Mouse (Mus musculus): ENCODE measurements around the gene Rasl12.

Gene Rasl12

DNA sequence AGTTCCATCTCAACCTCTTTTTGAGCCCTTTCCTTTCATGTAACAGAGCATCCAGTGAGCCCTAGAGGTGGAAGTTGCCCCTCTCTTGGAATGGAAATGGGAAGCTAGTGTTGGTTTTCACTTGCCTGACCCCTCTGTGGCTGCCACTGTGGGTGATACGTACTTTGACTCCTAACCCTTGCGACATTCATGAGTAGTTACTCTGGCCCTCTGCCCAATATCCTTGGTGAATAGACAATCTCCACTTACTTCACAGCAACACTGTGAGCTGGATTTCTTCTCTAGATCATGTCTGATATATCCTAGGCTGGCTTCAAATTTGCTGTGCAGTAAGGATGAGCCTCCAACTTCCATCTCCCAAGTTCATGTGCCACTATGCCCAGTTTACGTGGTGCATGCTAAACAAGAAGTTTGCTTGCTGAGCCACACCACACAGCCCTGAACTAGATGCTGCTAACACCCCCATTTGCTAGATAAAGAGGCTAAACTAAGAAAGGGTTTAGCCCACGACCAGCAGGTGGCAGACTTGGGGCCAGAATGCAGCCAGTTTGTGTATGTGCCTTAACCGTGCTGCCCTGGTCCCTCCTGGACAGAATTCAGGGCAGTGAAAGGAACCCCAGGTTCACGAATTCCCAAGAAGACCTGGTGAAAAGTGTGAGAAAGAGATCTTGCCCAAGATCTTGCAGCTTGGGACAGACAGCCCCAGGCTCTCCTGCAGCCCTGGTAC lies 5.5 kb upstream of the Rasl12 start:
- DNase-seq (ENCODE audit: low read depth, low spot score) = peak; percentile 78

DNA sequence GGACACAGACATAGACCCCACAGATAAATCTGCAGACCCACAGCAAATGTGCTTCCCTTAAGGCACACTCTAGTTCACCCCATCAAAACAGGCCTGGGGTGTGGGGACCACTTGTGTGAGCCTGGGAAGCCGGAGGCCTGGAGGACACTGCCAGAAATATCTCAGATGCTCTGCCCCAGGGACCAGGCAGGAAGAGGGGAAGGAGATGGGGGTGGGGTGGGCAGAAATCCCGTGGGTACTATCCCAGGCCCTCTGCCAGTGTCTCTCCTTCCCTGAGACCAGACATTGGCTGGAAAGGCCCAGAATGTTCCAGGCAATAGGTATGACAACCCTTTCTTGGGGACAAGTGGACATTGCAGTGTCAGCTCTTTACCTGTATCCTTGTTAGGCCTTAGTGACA lies 4.7 kb upstream of the Rasl12 start:
- no peak for DNase-seq (ENCODE audit: low read depth, low spot score)

- DNase-seq (ENCODE audit: low read depth, low spot score) = no peak
These were observed 3.9 kb upstream of the Rasl12 start for GRCm38 (mm10) chr9:65394360-65394759.

DNA sequence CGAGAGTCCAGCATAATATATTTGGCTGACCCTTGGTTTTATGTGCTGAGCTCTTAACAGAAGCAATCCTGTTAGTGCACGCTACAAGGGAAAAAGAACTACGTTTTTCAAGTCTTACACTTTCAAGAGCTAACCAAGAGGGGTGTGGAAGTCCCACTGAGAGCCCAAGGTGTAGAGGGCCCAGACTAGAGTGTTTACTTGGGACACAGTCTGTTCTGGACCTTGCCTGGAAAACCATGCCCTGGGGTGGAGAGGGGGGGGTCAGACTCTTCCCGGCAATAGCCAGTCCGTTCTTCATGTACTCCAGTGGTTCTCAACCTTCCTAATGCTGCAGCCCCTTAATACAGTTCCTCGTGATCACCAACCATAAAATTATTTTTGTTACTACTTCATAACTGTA lies 1.6 kb downstream of the Rasl12 start:
- no peak for DNase-seq (ENCODE audit: low read depth, low spot score)

DNA sequence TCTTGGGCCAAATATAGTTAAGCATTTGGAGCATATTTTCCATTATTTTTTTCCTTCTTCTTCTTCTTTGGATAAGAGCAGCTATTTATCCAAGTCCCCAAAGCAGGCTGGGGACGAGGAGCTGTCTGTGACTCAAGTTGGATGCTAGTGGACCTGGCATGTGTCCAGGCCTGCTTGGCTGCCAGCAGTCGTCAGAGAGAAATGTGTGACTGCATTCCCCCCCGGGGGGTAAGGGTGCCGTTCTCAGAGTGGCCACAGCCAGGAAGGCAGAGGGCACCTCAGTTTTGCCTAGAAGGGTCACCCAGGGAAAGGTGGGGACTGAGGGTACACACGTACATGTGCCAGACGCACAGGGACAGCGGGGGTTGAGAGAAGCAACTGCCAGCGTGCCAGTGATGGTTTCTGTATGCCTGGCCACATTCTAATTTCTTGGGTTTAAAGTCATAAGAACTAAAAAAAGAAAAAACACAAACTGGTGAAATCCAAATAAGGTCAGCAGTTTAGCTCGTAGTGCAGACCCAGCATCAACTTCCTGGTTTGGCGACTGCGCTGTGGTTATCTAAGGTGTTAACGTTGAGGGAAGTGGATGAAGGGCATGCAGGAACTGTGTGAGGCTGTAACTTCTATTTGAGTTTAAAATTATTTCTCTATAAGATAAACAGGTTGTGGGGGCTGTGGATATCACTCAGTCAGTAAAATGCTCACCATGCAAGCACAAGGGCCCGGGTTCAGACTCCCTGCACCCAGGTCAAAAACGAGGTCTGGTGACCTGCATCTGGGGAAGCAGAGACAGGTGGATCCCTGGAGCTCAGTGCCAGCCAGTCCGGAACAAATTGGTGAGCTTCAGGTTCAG lies 6.3 kb downstream of the Rasl12 start:
- peak; percentile 60 for DNase-seq (ENCODE audit: low read depth, low spot score)

DNA sequence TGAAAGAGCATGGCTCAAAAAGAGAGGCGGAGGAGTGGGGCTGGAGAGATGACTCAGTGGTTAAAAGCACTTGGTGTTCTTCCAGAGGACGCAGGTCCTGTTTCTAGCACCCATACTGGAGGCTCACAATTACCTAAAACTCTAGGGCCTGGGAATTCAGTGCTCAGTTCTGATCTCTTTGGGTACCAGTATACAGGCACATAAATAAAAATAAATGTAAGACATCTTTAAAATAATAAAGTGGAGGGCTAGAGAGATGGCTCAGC lies 6.8 kb downstream of the Rasl12 start:
- DNase-seq (ENCODE audit: low read depth, low spot score) = peak; percentile 35

GRCm38 (mm10) chr9:65407327-65407726 lies 9.0 kb downstream of the Rasl12 start:
- no peak for DNase-seq (ENCODE audit: low read depth, low spot score)

- no peak for DNase-seq (ENCODE audit: low read depth, low spot score)
These were observed 9.6 kb downstream of the Rasl12 start for GRCm38 (mm10) chr9:65407861-65408260.

DNA sequence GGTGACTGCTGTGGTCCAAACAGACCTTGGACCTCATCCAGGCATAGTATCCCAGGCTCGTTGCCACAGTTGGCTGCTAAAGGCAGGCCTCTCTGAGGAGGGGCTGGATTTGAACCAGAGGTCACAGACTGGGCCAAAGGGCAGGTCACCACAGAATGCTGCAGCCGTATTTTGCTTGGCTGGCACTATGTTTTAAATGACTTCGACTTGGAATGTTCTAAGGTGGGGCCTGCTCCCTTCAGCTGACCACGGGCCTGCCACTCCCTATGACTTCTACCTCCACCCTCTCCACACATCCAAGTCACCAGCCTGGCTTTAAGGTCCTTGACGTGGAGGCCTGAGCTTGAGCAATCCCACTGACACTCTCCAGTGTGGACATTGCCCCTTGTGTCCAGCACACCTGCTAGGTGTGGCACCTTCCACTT lies 10.6 kb downstream of the Rasl12 start:
- DNase-seq (ENCODE audit: low read depth, low spot score) = peak; percentile 44

DNA sequence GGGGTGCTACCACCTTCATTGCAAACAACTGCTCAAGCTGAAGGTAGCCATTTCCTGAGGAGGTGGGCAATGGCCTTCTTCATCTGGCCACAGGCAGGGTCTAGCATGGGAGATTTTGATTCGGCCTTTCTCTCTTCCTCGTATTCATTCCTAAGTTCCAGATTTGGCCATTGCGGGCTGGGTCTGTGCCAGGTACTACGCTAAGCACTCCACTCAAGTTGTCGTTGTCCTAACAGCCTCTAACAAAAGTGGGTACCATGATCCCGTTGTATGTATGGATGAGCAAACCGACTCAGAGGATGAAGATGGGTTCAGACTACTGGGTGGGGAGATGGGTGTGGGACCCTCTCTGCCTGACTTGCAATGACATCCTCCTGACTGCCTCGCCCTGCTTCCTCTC lies 12.1 kb downstream of the Rasl12 start:
- DNase-seq (ENCODE audit: low read depth, low spot score) = no peak

DNA sequence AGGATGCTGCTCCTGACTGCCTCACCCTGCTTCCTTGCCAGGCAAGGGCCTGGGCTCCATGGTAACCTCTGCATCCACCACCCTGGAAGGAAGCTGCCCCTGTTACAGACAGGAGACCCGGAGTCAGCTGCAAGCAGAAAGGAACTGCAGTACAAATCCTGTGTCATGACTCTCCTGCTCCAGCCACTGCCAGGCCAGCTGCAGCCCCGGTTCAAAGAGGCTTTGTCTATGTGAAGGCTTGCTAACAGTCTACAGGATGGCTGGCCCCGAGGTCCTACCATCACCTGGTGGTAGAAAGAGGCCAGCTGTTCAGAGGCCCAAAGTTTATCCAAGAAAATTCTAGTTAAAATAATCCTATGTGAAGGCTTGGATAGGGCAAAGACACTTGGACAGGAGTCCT lies 13.0 kb downstream of the Rasl12 start:
- no peak for DNase-seq (ENCODE audit: low read depth, low spot score)

DNA sequence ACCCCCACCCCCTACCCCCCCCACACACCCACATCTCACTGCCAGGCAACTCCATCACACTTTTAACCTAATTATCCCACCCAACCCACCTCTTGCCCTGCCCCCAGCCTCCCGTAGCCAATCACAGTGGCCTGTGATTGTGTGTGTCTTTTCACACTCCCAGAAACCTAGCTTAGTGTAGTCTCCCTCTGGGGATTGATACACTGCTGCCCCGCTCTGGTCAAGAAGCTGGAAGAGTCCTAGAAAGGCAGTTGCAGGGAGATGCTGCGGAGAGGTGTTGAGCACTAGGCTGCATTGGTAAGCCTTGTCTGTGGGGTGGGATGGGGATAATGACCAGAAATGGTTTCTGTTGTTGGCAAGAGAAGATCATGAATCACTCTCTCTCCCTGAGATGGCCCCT lies 19.4 kb downstream of the Rasl12 start:
- no peak for DNase-seq (ENCODE audit: low read depth, low spot score)

DNA sequence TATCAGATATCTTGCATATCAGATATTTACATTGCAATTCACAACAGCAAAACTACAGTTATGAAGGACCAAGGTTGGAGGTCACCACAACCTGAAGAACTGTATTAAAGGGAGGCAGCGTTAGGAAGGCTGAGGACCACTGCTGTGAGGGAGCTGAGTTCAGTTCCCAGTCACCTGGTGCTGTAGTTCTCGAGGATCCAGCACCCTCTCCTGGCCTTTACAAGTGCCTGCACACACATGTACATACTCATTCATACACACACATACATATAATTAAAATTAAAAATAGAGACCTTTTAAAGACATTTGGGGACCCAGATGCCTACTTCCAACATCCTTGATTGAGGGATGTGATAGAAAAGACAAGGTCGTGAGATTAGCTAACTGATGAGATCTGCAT lies 21.3 kb downstream of the Rasl12 start:
- DNase-seq (ENCODE audit: low read depth, low spot score) = no peak

GRCm38 (mm10) chr9:65422760-65423501 lies 24.6 kb downstream of the Rasl12 start, which contains the start of gene Slc51b:
TSS of gene Slc51b (minus strand) at chr9:65422955.
- DNase-seq (ENCODE audit: low read depth, low spot score) = no peak

- no peak for DNase-seq (ENCODE audit: low read depth, low spot score)
These were observed 26.1 kb downstream of the Rasl12 start for GRCm38 (mm10) chr9:65424393-65424792.

GRCm38 (mm10) chr9:65427511-65427910 lies 29.2 kb downstream of the Rasl12 start:
- DNase-seq (ENCODE audit: low read depth, low spot score) = no peak

GRCm38 (mm10) chr9:65428003-65428402 lies 29.7 kb downstream of the Rasl12 start:
- no peak for DNase-seq (ENCODE audit: low read depth, low spot score)

DNA sequence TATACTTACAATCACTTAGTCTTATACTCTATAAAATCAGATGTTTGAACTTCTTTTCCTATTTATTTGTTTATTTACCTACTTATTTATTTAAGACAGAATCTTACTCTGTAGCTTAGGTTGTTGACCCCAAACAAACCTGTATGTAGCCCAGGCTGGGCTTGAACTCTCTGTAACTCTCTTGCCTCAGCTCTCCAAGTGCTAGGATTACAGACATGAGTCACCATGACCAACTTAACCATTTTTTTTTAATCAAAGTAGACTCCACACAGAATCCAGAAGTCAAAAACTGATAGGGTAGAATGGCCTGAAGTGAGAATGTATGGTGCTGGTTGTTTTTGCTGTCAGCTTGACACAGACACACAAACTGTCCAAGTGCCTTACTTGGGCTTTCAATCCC lies 32.1 kb downstream of the Rasl12 start:
- DNase-seq (ENCODE audit: low read depth, low spot score) = peak; percentile 55

DNA sequence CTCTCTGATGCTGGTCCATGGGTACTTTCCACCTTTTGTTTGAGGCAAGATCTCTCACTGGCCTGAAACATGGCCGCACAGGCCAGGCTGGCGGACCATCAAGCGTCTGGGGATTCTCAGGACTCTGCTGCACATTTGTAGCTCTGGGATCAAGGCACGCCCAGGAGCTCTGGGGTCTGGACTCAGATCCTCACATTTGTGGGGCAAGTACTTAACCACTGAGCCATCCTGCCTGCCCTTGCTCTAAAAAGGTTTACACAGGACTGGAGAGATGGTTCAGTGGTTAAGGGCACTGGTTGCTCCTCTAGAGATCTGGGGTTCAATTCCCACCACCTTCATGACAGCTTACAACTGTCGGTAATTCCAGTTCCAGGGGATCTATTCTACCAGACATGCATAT lies 32.6 kb downstream of the Rasl12 start:
- DNase-seq (ENCODE audit: low read depth, low spot score) = no peak

GRCm38 (mm10) chr9:65432236-65432635 lies 33.9 kb downstream of the Rasl12 start:
- DNase-seq (ENCODE audit: low read depth, low spot score) = peak; percentile 90

- DNase-seq (ENCODE audit: low read depth, low spot score) = peak; percentile 78
These were observed 35.8 kb downstream of the Rasl12 start for GRCm38 (mm10) chr9:65434140-65434539.

- no peak for DNase-seq (ENCODE audit: low read depth, low spot score)
These were observed 36.9 kb downstream of the Rasl12 start for GRCm38 (mm10) chr9:65435211-65435610.

Data from 3T3-L1 (cell line).